Mouse (Mus musculus): ENCODE data around the gene Jun.

- TF ChIP-seq CTCF (IDR thresholded peaks at IDR 0.05; ENCODE audit: extremely low read depth, insufficient read depth, insufficient read length, insufficient replicate concordance) (no peak), POLR2A (IDR thresholded peaks at IDR 0.05; ENCODE audit: low read depth, low read length) (no peak)
These were observed 6.9 kb downstream of the Jun start for GRCm38 (mm10) chr4:95045133-95045532.

Data from spleen, adult 2 months (tissue).